In genomic region chr14:21308349-21308936, GRCm38 (mm10) we compare ENCODE assay signal across 16 mouse cellular contexts.
A peak's percentile ranks its signal among the peaks of the same experiment; 100 is the strongest.
DNase-seq lines count a peak whose midpoint lies in the region; ATAC-seq lines count a peak whose summit lies in the region.
"Had no signal": no experiment of that assay in that cellular context is flagged by ENCODE, and none has a peak within 500 bp of the region (broad histone marks: within the 10 kb centered on the region; RNA-seq: fewer than 3 reads in every experiment).

No protein-coding gene starts in this region.

- H3K36me3 ChIP-seq in embryonic facial prominence, embryonic 12.5 days = no peaks in the 10 kb centered on the region
- no peaks in the 10 kb centered on the region for H3K36me3 ChIP-seq in limb, embryonic 11.5 days (ENCODE audit: control insufficient read depth, insufficient read depth, low read length)
- H3K36me3 ChIP-seq in midbrain, embryonic 10.5 days = no peaks in the 10 kb centered on the region
- H3K36me3 ChIP-seq: heart, embryonic 15.5 days; liver, embryonic 15.5 days; neural tube, embryonic 12.5 days; stomach, embryonic 15.5 days had no signal

- H3K9me3 ChIP-seq in embryonic facial prominence, embryonic 12.5 days = no peaks in the 10 kb centered on the region
- H3K9me3 ChIP-seq in limb, embryonic 11.5 days (ENCODE audit: control insufficient read depth, low read length) = no peaks in the 10 kb centered on the region
- H3K9me3 ChIP-seq in midbrain, embryonic 10.5 days (replicated peaks) = no peaks in the 10 kb centered on the region
- H3K9me3 ChIP-seq: heart, embryonic 15.5 days; liver, embryonic 15.5 days; neural tube, embryonic 12.5 days; stomach, embryonic 15.5 days had no signal

- ATAC-seq in embryonic facial prominence, embryonic 12.5 days (ENCODE audit: insufficient number of reproducible peaks, insufficient read depth, low FRiP score, low TSS enrichment) = no peak
- no peak for ATAC-seq in limb, embryonic 11.5 days (ENCODE audit: insufficient number of reproducible peaks, low FRiP score, low TSS enrichment, low read depth)

- DNase-seq in kidney, postnatal 14 days = peak; percentile 17
- DNase-seq in kidney, adult 8-10 months = no peak
- peak; percentile 63 for DNase-seq in NIH3T3 (ENCODE audit: low read depth)
- DNase-seq in limb, embryonic 11.5 days (ENCODE audit: low spot score) = peak; percentile 50
- DNase-seq in midbrain, embryonic 10.5 days (ENCODE audit: low spot score) = no peak
- no peak for DNase-seq in retina, embryonic 14.5 days (ENCODE audit: low spot score)
- DNase-seq: adrenal gland, postnatal 36 days; cerebellum, adult 2 months; gastrocnemius, postnatal 10 days; heart, adult 18-20 months; layer of hippocampus, postnatal 36 days had no signal

- H3K4me2 ChIP-seq in embryonic facial prominence, embryonic 12.5 days (replicated peaks) = no peak overlapping the region
- no peak overlapping the region for H3K4me2 ChIP-seq in limb, embryonic 11.5 days (ENCODE audit: low read depth, severe bottlenecking)
- H3K4me2 ChIP-seq: heart, embryonic 15.5 days; liver, embryonic 15.5 days; neural tube, embryonic 12.5 days; stomach, embryonic 15.5 days had no signal

- no peak overlapping the region for H3K4me3 ChIP-seq in embryonic facial prominence, embryonic 12.5 days
- H3K4me3 ChIP-seq in limb, embryonic 11.5 days (ENCODE audit: low read depth, low read length) = no peak overlapping the region
- H3K4me3 ChIP-seq in midbrain, embryonic 10.5 days = no peak overlapping the region
- H3K4me3 ChIP-seq: heart, embryonic 15.5 days; liver, embryonic 15.5 days; neural tube, embryonic 12.5 days; stomach, embryonic 15.5 days had no signal

- peaks cover 20% of the 10 kb centered on the region for H3K4me1 ChIP-seq in embryonic facial prominence, embryonic 12.5 days
- H3K4me1 ChIP-seq in limb, embryonic 11.5 days (ENCODE audit: control insufficient read depth, insufficient read depth, low read length) = peaks cover 22% of the 10 kb centered on the region
- H3K4me1 ChIP-seq in midbrain, embryonic 10.5 days = peaks cover 8% of the 10 kb centered on the region; the same call in 1 of the 2 replicates
- H3K4me1 ChIP-seq: liver, embryonic 15.5 days; neural tube, embryonic 12.5 days had no signal

- peak overlapping the region; percentile 80 for H3K27ac ChIP-seq in embryonic facial prominence, embryonic 12.5 days
- H3K27ac ChIP-seq in limb, embryonic 11.5 days (replicated peaks; ENCODE audit: low read depth, low read length) = 0 out of 2 replicates have a peak overlapping the region, but pooled peaks have one; percentile 42
- no peak overlapping the region for H3K27ac ChIP-seq in midbrain, embryonic 10.5 days (replicated peaks)
- H3K27ac ChIP-seq: heart, embryonic 15.5 days; liver, embryonic 15.5 days; neural tube, embryonic 12.5 days; stomach, embryonic 15.5 days had no signal

- H3K9ac ChIP-seq in embryonic facial prominence, embryonic 12.5 days = no peak overlapping the region
- H3K9ac ChIP-seq in limb, embryonic 11.5 days (ENCODE audit: low read length) = no peak overlapping the region
- H3K9ac ChIP-seq: heart, embryonic 15.5 days; liver, embryonic 15.5 days; neural tube, embryonic 12.5 days; stomach, embryonic 15.5 days had no signal

- H3K27me3 ChIP-seq in embryonic facial prominence, embryonic 12.5 days = no peaks in the 10 kb centered on the region
- no peaks in the 10 kb centered on the region for H3K27me3 ChIP-seq in limb, embryonic 11.5 days (ENCODE audit: control insufficient read depth, insufficient read depth, low read length)
- no peaks in the 10 kb centered on the region for H3K27me3 ChIP-seq in midbrain, embryonic 10.5 days (ENCODE audit: low read depth, poor library complexity, severe bottlenecking)
- H3K27me3 ChIP-seq: heart, embryonic 15.5 days; liver, embryonic 15.5 days; neural tube, embryonic 12.5 days; stomach, embryonic 15.5 days had no signal

- 29% methylated on average over 4 of the region's 4 CpGs for WGBS in embryonic facial prominence, embryonic 12.5 days
- 20% methylated on average over 4 of the region's 4 CpGs for WGBS in limb, embryonic 11.5 days
- WGBS in midbrain, embryonic 10.5 days = 95% methylated on average over 4 of the region's 4 CpGs

Comparison
In these comparisons a context has a peak if more than half of its experiments do, and no peak if none do; other contexts are left out.
1. DNase-seq: peak in kidney, postnatal 14 days (single experiment), NIH3T3 (single experiment) and limb, embryonic 11.5 days (single experiment); none in kidney, adult 8-10 months (0 of 2), midbrain, embryonic 10.5 days (single experiment) and retina, embryonic 14.5 days (single experiment).